Mouse (Mus musculus) kidney, embryonic 15.5 days (tissue): ENCODE data around the gene Nav2. TPM values are rescaled to one million over a fixed set of nuclear protein-coding genes. Genes with fewer than 3 reads are reported as not detected.

ENCODE experiments used
- ATAC-seq: fragments of 200-750 bp; cut with Nextera tagmentation; replicated peaks from 2 replicates; pipeline ENCODE4 v1.8.0; 2017; ENCODE audit warnings: moderate TSS enrichment; ENCODE audit not compliant: low FRiP score
- H3K27ac ChIP-seq: fragments of 300-500 bp; sonication (generic); 2 replicates; pipeline ENCODE4 v1.5.1; 2015; ENCODE audit warnings: mild to moderate bottlenecking, inconsistent platforms
- H3K27me3 ChIP-seq: fragments of 300-500 bp; sonication (generic); 2 replicates; pipeline ENCODE4 v1.6.1; 2015; ENCODE audit warnings: inconsistent platforms
- H3K36me3 ChIP-seq: fragments of 300-500 bp; sonication (generic); 2 replicates; pipeline ENCODE4 v1.6.1; 2015; ENCODE audit warnings: inconsistent platforms
- H3K4me1 ChIP-seq: fragments of 300-500 bp; sonication (generic); 2 replicates; pipeline ENCODE4 v1.6.1; 2015; ENCODE audit warnings: inconsistent platforms
- H3K4me2 ChIP-seq: fragments of 300-500 bp; sonication (generic); 2 replicates; pipeline ENCODE4 v1.6.1; 2015; ENCODE audit warnings: moderate library complexity, mild to moderate bottlenecking, inconsistent platforms
- H3K4me3 ChIP-seq: fragments of 300-500 bp; sonication (generic); replicated peaks from 2 replicates; pipeline ENCODE4 v1.5.1; 2015; ENCODE audit warnings: mild to moderate bottlenecking, inconsistent platforms
- H3K9ac ChIP-seq: fragments of 300-500 bp; sonication (generic); 2 replicates; pipeline ENCODE4 v1.6.1; 2015; ENCODE audit warnings: mild to moderate bottlenecking, inconsistent platforms
- H3K9me3 ChIP-seq: fragments of 300-500 bp; sonication (generic); replicated peaks from 2 replicates; pipeline ENCODE4 v1.6.1; 2016; ENCODE audit warnings: inconsistent platforms
- WGBS: fragments of 180-500 bp; shearing (Covaris S2); methylation state at CpG from one replicate; pipeline ENCODE4 v1.1.7; 2015; ENCODE audit warnings: mixed read lengths; 5-methylcytosine and 5-hydroxymethylcytosine counted together
- polyA plus RNA-seq: library from polyadenylated mRNA; unstranded; fragments of >200 nt; fragmentation: Nextera tagmentation; extraction: Ambion mirVana; gene quantifications from 2 replicates; pipeline ENCODE4 v1.2.1, GENCODE M21; 2015

Nav2 gene
- polyA plus RNA-seq, 1 experiment from 2014 or later, result 28.8 TPM

GRCm38 (mm10) chr7:49276163-49276562 lies 367.6 kb downstream of the Nav2 start:
- no peak overlapping the region for H3K4me3 ChIP-seq
- H3K27ac ChIP-seq, result no peak overlapping the region
- no peak overlapping the region for H3K4me2 ChIP-seq
- H3K9me3 ChIP-seq, result no peaks in the 10 kb centered on the region
- no peaks in the 10 kb centered on the region for H3K36me3 ChIP-seq
- no peak for ATAC-seq
- H3K27me3 ChIP-seq, result 0 out of 2 replicates have a peak, but pooled peaks cover 5% of the 10 kb centered on the region
- 69% methylated on average over 8 of the region's 8 CpGs for WGBS
- H3K4me1 ChIP-seq, result peaks cover 20% of the 10 kb centered on the region
- no peak overlapping the region for H3K9ac ChIP-seq

GRCm38 (mm10) chr7:49277685-49278084 lies 369.2 kb downstream of the Nav2 start:
- no peak overlapping the region for H3K27ac ChIP-seq
- peaks cover 18% of the 10 kb centered on the region for H3K4me1 ChIP-seq
- peak; percentile 37; the same call in 1 of the 2 replicates for ATAC-seq
- H3K4me2 ChIP-seq, result no peak overlapping the region
- no peak overlapping the region for H3K9ac ChIP-seq
- no peak overlapping the region for H3K4me3 ChIP-seq
- WGBS, result 53% methylated on average over 4 of the region's 4 CpGs
- no peaks in the 10 kb centered on the region for H3K9me3 ChIP-seq
- no peaks in the 10 kb centered on the region for H3K36me3 ChIP-seq
- 0 out of 2 replicates have a peak, but pooled peaks cover 5% of the 10 kb centered on the region for H3K27me3 ChIP-seq

DNA sequence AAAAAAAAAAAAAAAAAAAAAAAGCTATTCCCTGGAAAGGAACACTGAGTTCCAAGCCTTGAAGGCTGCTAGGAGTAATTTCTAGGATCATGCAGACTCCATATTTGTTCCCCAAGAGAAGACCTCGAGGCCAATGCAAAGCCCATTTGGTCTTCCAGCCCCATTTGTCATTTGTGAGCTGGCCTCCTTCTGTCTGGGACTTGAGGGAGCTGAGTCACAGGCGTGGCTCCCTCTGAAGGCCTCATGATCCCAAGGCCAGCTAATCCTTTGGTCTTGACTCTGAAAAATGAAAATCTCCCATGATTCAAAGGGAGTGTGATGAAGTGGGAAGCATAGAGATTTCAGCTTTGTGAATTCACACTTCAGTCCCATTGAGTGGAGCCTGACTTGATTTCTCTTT lies 370.0 kb downstream of the Nav2 start:
- no peak overlapping the region for H3K9ac ChIP-seq

DNA sequence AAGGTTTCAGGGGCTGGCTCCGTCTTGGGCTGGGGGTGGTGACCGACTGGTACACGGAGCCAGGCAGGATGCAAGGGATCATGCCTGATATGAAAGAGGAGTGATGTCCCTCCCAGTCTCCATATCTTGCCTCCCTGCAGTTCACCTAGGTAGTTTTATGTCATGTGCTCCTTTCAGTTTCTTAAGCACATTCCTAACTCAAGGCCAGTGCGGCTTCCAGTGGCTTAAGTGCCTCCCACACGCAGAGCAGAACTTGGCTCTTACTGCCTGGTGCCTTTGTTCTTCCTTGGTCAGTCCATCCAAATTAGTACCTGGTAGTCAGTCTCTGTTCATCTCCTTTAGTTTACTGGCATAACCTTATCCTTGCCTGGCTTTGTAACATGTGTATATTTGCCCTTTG lies 371.9 kb downstream of the Nav2 start:
- H3K4me3 ChIP-seq, result no peak overlapping the region
- H3K4me2 ChIP-seq, result no peak overlapping the region
- 55% methylated on average over 5 of the region's 5 CpGs for WGBS
- no peaks in the 10 kb centered on the region for H3K27me3 ChIP-seq
- H3K9me3 ChIP-seq, result no peaks in the 10 kb centered on the region
- no peaks in the 10 kb centered on the region for H3K36me3 ChIP-seq
- H3K27ac ChIP-seq, result no peak overlapping the region
- no peak for ATAC-seq
- H3K4me1 ChIP-seq, result peaks cover 32% of the 10 kb centered on the region
- H3K9ac ChIP-seq, result no peak overlapping the region

More for the DNA sequence above, 370.0 kb downstream of the Nav2 start:
- Histone ChIP-seq H3K27me3 (0 out of 2 replicates have a peak, but pooled peaks cover 3% of the 10 kb centered on the region), H3K9me3 (no peaks in the 10 kb centered on the region), H3K4me2 (no peak overlapping the region), H3K4me1 (peaks cover 15% of the 10 kb centered on the region), H3K4me3 (no peak overlapping the region), H3K27ac (no peak overlapping the region), H3K36me3 (no peaks in the 10 kb centered on the region)
- ATAC-seq, result no peak
- 46% methylated on average over 2 of the region's 2 CpGs for WGBS

DNA sequence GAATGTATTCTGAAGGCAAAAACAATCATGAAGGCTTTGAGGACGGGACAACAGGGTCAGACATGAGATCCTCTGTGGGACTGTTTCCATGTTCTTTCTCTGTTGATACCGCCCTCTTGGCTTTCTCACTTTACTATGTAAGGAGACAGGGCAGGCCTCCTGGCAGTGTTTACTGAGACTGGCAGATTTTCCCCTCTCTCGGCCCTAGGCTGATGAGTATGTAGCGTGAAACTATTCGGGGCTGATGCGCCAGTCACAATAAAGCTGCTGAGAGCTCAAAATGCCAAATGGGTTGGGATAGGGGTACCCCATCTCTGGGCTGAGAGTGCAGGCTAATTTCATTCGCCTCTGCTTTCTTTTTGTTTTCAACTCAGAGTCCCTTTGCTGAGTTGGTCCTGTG lies 373.9 kb downstream of the Nav2 start:
- Histone ChIP-seq H3K36me3 (no peaks in the 10 kb centered on the region), H3K9ac (no peak overlapping the region), H3K9me3 (no peaks in the 10 kb centered on the region), H3K27ac (no peak overlapping the region), H3K4me3 (no peak overlapping the region), H3K27me3 (no peaks in the 10 kb centered on the region), H3K4me2 (no peak overlapping the region), H3K4me1 (peaks cover 28% of the 10 kb centered on the region)
- ATAC-seq, result no peak
- WGBS, result 89% methylated on average over 7 of the region's 7 CpGs

- Histone ChIP-seq H3K27ac (no peak overlapping the region), H3K4me3 (no peak overlapping the region), H3K9ac (no peak overlapping the region), H3K4me1 (peaks cover 38% of the 10 kb centered on the region), H3K36me3 (no peaks in the 10 kb centered on the region), H3K4me2 (no peak overlapping the region), H3K27me3 (no peaks in the 10 kb centered on the region), H3K9me3 (no peaks in the 10 kb centered on the region)
- ATAC-seq, result peak; percentile 59
- WGBS, result 39% methylated on average over 11 of the region's 11 CpGs
These were observed 375.2 kb downstream of the Nav2 start for GRCm38 (mm10) chr7:49283507-49284361.

- Histone ChIP-seq H3K4me2 (0 out of 2 replicates have a peak overlapping the region, but pooled peaks have one; percentile 1), H3K27ac (no peak overlapping the region)
These were observed 379.7 kb downstream of the Nav2 start for GRCm38 (mm10) chr7:49288186-49288585.

GRCm38 (mm10) chr7:49290308-49290707 lies 381.8 kb downstream of the Nav2 start:
- H3K4me1 ChIP-seq, result peaks cover 19% of the 10 kb centered on the region
- H3K9ac ChIP-seq, result no peak overlapping the region
- no peaks in the 10 kb centered on the region for H3K27me3 ChIP-seq
- no peaks in the 10 kb centered on the region for H3K36me3 ChIP-seq
- H3K4me2 ChIP-seq, result no peak overlapping the region
- H3K4me3 ChIP-seq, result no peak overlapping the region
- 74% methylated on average over 4 of the region's 4 CpGs for WGBS
- H3K27ac ChIP-seq, result no peak overlapping the region
- H3K9me3 ChIP-seq, result no peaks in the 10 kb centered on the region
- no peak for ATAC-seq

More at GRCm38 (mm10) chr7:49288186-49288585, 379.7 kb downstream of the Nav2 start:
- Histone ChIP-seq H3K4me1 (peaks cover 35% of the 10 kb centered on the region), H3K9ac (no peak overlapping the region), H3K36me3 (no peaks in the 10 kb centered on the region), H3K4me3 (no peak overlapping the region), H3K9me3 (no peaks in the 10 kb centered on the region), H3K27me3 (no peaks in the 10 kb centered on the region)
- ATAC-seq, result no peak
- 35% methylated on average over 8 of the region's 8 CpGs for WGBS

GRCm38 (mm10) chr7:49291208-49291892 lies 382.8 kb downstream of the Nav2 start:
- Histone ChIP-seq H3K9me3 (no peaks in the 10 kb centered on the region), H3K4me3 (no peak overlapping the region), H3K4me1 (peaks cover 17% of the 10 kb centered on the region), H3K27me3 (no peaks in the 10 kb centered on the region), H3K9ac (no peak overlapping the region), H3K36me3 (no peaks in the 10 kb centered on the region), H3K27ac (no peak overlapping the region), H3K4me2 (no peak overlapping the region)
- ATAC-seq, result no peak
- 83% methylated on average over 8 of the region's 8 CpGs for WGBS

DNA sequence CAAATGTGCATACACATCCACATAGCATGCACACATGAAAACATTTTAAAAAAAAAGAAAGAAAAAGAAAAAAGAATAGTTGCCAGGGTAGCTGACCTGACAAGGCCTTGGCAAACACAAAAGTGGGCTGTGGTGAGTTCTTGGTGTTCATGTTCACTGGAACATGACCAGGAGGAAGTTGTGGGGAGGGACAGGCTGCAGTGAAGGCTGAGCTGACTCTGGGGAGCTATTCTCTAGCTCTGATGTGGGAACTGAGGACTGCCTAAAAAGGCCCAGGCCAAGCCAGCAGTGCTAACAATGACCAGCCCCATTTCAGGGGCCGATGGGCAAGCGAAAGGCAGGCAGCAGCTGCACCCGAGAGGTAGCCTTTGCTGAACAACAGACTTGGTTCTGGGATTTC lies 388.6 kb downstream of the Nav2 start:
- H3K9ac ChIP-seq, result no peak overlapping the region
- no peak overlapping the region for H3K27ac ChIP-seq
- no peaks in the 10 kb centered on the region for H3K36me3 ChIP-seq
- ATAC-seq, result no peak
- WGBS, result 87% methylated on average over 3 of the region's 3 CpGs
- no peaks in the 10 kb centered on the region for H3K9me3 ChIP-seq
- H3K4me3 ChIP-seq, result no peak overlapping the region
- no peaks in the 10 kb centered on the region for H3K27me3 ChIP-seq
- H3K4me2 ChIP-seq, result no peak overlapping the region
- peaks cover 22% of the 10 kb centered on the region for H3K4me1 ChIP-seq

DNA sequence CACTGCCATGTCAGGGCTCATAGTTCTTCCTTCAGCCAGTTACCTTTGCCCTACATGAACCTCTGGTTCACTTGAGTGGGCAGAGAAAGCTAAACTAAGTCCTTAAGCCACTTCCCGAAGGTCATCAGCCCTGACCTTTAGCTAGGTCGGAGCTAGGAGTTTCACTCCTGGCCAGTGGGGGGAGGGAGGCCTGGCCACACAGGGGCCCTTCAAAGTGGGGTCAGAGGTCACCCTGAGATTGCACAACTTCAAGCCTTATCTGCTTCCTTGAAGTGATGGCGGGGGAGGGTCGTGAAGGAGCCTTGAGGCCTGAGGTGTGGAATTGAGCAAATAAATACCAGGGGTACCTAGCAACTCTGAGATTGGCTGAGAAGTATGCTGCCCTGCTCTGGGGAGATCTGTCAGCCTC lies 389.9 kb downstream of the Nav2 start:
- H3K27ac ChIP-seq, result 0 out of 2 replicates have a peak overlapping the region, but pooled peaks have one; percentile 18

GRCm38 (mm10) chr7:49301487-49301886 lies 393.0 kb downstream of the Nav2 start:
- H3K9me3 ChIP-seq, result no peaks in the 10 kb centered on the region
- WGBS, result 60% methylated on average over 6 of the region's 6 CpGs
- H3K27me3 ChIP-seq, result 0 out of 2 replicates have a peak, but pooled peaks cover 2% of the 10 kb centered on the region
- ATAC-seq, result no peak
- no peaks in the 10 kb centered on the region for H3K36me3 ChIP-seq
- no peak overlapping the region for H3K9ac ChIP-seq
- H3K4me3 ChIP-seq, result no peak overlapping the region
- H3K4me1 ChIP-seq, result peaks cover 56% of the 10 kb centered on the region
- H3K4me2 ChIP-seq, result no peak overlapping the region
- no peak overlapping the region for H3K27ac ChIP-seq

More for the DNA sequence above, 389.9 kb downstream of the Nav2 start:
- Histone ChIP-seq H3K27me3 (no peaks in the 10 kb centered on the region), H3K9ac (no peak overlapping the region), H3K4me1 (peaks cover 25% of the 10 kb centered on the region), H3K4me3 (no peak overlapping the region), H3K4me2 (no peak overlapping the region), H3K36me3 (no peaks in the 10 kb centered on the region), H3K9me3 (no peaks in the 10 kb centered on the region)
- ATAC-seq, result no peak
- 24% methylated on average over 4 of the region's 4 CpGs for WGBS
